Mouse (Mus musculus): ENCODE measurements around the gene Lax1.
"Not testable (repeated sequence)": the region's sequence is repeated elsewhere in the genome, so short reads cannot be mapped to it uniquely, and the experiment has no call there.

The Lax1 gene

DNA sequence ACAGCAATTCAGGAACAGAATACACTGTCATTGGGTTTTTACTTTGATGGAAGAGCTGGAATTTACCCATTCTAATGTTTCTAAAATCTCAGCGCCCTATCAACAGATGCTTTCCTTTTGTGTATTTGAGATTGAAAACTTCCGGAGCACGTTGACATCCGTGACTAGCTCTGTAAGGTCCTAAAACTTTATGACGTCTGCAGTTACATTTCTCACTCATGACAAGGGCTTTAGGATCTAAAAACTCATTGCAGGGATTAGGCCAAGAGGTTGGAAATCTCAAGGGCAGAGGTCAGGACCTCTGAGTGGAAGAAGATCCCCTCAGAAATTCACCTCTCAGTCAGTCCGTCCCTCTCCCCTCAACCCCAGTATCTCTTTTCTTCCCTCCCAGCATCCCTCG, 1.6 kb downstream of the Lax1 start:
- no peak for DNase-seq (ENCODE audit: low spot score in 2 of 2)

DNA sequence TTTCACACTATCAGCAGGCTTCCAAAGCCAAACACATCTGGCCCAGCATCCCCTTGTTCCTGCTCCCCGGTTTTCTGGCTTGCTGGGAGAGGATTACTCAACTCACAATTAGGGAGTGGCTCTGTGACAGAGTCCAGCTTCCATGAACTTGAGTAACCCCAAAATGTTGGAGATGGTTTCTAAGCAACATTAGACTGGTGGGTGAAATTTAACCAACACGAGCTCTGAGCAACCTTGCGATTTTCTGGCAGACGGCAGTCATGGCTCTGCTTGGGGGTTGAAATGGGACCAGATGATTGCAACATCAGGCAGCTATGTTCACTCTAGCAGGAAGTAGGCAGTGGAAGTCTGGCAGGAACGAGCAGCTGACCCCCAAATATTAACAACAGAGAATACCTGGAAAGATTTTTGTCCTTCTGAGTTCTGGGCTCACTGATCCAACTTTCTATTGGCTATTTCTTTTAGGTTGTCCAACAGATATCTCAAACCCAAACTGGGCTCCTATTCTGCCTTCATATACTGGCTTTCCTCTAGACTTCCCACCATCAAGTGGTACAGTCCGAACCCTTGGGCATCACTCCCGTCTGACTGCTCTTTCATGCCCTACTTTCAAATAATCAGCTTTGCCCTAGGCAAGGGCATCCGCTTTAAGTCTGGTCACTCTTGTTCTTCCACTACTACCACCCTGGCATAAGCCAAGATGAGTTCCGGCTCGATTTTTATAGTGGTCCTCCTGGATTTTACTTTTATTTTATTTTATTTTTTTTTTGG, 4.0 kb downstream of the Lax1 start:
- DNase-seq (ENCODE audit: low spot score in 2 of 2): peak; percentile 89 to 91

DNA sequence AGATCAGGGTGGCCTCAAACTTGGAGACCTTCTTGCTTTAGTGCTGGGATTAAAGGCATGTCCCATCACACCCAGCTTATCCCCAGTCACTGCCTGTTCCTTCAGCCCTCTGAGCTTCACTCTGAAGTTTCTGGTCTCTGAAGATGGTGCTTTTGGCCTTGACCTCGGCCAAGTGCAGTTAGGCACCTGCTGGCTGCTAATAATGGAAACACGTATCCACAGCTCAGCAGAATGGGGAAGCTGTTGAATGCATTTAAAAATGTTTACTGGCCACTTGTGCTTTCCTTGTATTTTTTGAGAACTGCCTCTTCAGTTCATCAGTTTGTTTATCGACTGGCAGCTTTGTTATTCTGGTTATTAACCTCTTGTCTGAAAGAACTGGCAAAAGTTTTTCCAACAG, 18.1 kb downstream of the Lax1 start:
- no peak for DNase-seq (ENCODE audit: low spot score in 2 of 2)

DNA sequence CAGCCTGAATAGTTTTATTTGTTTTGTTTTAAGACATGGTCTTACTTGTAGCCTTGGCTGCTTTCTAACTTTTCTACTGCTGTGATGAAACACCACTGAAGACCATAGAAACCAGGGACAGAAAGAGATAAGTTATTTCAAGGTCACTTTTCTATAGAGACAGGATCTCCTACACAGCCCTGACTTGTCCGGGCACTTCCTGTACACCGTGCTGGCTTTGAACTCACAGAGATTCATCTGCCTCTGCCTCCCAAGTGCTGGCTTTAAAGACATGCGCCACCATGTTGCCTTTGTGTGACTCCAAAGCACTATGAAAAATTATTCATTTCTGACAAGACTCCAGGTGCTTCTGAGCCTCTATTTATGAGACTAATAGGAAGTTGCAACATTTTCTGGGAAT, 18.6 kb downstream of the Lax1 start:
- DNase-seq (ENCODE audit: low spot score in 2 of 2): no peak

DNA sequence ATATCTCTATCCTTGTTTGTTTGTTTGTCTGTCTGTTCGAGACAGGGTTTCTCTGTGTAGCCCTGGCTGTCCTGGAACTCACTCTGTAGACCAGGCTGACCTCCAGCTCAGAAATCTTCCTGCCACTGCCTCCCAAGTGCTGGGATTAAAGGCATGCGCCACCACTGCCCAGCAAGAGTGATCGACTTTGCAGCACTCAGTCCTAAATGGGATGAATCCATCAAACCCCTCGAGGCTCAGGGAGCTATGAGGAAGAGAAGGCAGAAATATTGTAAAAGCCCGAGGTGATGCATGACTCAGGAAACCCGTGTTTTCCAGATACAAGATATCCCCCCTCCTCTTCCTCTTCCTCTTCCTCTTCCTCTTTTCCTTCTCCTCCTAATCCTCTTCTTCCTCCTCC, 19.1 kb downstream of the Lax1 start:
- DNase-seq (ENCODE audit: low spot score in 2 of 2): no peak

DNA sequence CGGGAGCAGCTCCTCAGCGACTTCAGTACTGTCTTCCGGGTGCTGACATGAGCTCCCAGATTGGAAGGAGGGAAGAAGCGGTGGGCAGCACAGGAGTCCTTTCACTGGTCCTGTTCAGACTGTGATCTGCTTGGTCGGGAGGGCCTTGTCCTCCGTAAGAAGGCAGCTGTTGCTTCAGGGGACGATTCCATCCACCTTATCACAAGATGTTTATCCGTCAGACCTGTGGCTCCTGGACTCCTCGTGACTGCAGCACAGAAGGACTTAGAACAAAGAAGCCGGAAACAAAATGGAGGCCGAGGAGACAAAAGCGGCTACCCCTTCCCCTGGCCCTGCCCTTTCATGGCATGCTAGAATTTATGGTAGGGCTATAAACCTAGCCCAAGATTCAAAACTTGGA, 19.7 kb downstream of the Lax1 start:
- no peak for DNase-seq (ENCODE audit: low spot score in 2 of 2)

DNA sequence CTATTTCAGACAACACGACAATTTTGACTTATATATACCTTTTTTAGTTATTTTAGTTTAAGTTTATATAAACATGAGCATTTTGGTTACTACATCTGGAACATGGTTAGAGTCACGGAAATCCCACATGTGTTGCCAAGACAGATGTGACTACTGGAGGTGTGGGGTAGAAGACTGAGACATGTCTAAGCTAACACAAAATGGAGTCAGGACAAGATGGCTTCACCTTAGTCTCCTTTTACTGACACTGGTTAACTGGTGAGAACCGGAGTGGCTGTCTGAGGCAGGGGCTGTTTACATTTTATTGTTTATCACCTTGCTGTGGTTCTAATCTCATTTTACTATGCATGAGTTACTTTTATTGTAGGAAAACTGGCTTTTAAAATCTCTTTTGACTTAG, 21.3 kb downstream of the Lax1 start:
- no peak for DNase-seq (ENCODE audit: low spot score in 2 of 2)

DNA sequence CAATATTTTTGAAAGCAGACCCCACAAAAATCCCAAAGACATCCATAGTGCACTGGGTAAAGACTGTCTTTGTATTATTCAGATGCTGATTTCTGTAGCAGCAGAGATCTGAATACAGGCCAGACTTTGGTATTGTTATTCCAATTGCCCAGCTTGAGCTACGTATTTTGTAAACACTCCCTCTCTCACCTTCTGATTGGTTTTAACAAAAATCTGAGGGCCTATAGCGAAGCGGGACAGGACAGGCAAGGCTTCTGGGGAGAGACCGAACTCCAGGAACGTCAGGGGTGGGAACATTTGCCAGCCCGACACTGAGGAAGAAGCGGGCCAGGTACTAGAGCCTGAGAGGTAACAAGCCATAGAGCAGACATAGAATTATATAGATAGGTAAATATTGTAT, 22.2 kb downstream of the Lax1 start:
- no peak for DNase-seq (ENCODE audit: low spot score in 2 of 2)

DNA sequence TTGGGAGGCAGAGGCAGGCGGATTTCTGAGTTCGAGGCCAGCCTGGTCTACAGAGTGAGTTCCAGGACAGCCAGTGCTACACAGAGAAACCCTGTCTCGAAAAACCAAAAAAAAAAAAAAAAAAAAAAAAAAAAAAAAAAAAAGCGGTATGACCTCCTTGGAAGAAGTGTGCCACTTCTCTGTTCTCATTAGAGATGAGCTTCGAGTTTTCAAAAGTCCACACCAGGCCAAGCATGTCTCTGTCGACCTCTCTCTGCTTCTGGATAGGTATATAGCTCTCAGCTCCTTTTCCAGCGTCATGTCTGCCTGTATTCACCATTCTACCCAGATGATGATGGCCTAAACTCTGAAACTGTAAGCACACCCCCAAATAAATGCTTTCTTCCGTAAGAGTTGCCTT, 24.2 kb downstream of the Lax1 start:
- DNase-seq (ENCODE audit: low spot score in 2 of 2): not testable (repeated sequence)

DNA sequence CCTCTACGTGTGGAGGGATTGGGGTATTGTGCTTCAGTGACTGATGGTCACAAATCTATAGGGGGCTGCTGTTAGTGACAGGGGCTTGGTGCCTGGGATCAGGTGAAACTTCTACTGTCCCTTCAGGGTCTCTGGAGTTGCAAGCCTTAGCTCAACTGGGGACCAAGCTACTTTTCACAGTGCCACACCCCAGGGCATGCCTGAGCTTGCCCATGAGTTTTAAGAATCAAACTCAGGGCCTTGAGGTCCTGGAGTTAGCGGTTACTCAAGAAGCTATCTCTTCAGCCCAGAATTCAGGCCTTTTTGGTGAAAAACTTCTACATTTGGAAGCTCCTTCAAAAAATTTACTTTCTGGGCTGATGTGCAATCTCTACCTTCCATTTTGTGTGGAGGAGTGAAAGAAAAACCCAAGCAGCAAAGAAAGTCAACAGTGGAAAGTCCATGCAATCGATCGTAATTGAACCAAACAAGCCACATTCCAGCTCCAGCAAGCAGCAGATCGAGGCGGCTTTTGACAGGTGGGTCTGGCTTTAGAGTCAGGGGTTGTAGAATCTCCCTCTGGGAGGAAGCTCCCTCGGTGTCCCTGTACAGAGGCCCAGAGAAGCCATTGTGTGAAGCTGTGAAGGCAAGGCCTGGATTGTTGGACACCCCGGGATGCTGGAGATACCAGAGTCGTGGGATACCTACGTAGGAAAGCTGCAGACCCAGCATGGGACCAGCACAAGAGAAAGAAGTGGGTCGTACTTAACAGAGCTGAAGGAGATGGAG, 25.5 kb downstream of the Lax1 start:
- no peak for DNase-seq (ENCODE audit: low spot score in 2 of 2)

DNA sequence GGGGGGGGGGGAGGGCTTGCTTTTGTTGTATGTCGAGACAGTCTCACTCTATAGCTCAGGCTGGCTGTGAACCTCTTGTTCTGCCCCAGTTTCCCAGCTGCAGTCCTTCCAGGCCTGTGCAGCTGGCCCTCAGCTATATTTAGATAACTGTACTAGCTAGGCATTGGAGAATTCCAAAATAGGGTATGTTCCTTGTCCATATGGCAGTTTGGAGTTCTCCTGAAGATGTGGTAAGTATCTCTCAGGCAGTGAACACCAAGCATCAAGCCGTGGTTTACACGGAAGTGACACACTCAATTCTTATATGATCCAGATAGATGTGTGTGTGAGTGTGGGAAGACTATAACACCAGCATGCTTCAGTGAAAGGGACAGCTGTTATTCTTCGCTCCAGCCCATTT, 26.5 kb downstream of the Lax1 start:
- DNase-seq (ENCODE audit: low spot score in 2 of 2): no peak

DNA sequence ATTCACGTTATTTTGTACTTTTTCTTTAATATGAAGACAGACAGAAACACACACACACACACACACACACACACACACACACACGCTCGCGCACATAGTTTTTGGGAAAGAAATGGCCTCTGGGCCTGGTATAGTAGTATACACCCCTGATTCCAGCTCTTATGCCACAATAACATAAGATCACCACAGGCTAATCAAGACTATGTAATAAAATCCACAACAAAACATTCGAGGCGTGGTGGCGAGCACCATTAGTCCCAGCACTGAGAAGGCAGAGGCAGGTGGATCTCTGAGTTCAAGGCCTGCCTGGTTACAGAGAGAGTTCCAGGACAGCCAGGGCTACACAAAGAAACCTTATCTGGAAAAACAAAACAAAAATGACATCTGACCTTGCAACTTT, 27.0 kb downstream of the Lax1 start:
- DNase-seq (ENCODE audit: low spot score in 2 of 2): no peak

DNA sequence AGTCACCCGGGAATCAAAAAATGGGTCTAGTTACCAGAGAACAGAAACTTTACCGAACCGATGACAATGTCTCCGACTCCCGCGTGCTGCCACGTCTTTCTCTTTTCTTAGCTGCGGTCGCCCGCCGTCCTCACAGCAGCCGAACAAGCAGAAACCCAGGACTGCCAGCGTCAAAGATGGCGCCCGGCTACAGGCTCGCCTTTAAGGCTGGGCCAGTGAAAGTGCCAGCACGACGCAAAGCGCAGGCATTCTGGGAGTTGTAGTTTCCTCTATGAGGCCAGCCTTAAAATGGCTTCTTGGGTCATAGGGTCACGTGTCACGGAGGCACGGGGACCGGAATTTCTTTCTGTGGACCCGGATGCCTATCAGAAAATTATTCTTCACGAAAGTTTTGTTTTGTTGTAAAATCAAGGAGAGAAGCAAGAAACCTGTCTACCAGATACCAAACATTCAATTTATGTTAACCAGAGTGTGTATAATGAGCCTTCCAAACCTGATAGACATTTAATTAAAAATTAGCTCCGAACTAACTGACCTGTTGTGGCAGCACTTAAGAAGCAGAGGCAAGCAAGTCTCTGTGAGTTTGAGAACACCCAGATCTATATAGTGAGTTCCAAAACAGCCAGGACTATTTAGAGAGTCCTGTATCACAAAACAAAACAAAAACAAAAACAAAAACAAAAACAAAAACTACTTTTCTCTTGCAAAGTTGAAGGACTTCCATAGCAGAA, 28.5 kb downstream of the Lax1 start, which contains the start of gene Gm38394:
Gm38394 (minus strand) TSS at position 116 of the 731 bp plus-strand sequence.
- DNase-seq (ENCODE audit: low spot score in 2 of 2): peak; percentile 95

DNA sequence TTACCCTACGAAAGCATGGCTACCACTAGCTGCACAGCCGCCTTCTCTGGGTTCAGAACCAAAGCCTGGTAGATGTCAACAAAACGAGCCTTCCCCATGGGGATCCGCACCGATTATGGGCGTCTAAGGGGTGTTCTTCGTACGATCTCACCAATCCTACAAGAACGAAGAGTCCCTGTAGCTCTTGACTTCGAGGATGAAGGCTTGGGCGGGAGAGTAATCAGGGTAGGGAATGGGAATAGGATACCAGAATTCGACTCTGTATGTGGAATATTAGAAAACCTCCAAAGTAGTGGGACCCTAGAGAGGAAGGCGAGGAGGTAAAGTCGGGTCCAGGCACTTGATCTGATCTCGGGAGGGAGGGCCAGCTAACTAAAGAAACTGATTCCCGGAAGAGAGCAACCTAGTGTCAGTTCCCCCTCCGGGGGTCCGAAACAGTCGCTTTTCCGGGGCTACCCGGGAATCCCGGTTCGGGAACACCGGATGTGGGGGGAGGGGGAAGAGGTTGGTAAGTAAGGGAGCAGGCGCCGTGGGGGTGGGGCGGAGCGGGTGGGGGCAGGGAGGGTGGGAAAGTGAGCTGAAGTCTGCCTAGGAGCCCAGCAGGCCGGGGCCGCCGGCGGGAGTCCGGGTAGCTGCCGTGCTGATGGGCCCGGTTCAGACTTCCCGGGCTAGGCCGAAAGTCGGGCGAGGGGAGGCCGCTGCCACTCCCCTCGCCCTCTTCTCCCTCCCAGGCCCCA, 29.3 kb downstream of the Lax1 start, which contains the start of gene Zbed6:
Zbed6 (minus strand) TSS at position 420 of the 737 bp plus-strand sequence.
- peak; percentile 71 to 76 for DNase-seq (ENCODE audit: low spot score in 2 of 2)

DNA sequence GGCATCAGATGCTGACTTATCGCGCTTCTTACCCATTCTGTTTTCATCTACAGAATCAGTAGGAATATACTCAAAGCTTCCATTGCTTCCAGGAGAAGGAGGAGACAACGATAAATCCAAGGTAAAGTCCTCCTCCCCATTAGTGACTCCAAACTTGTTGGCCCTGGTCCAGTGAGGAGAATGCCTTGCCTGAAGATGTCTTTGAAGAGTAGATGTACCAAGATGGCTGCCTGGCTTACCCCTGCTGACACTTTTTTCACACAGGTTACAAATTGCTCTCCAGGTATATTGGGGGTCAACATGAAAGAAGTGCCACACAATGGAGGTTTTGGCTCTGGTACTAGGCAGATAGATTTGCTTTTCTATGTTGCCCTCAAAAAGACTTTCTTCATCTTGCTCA, 31.0 kb downstream of the Lax1 start:
- no peak for DNase-seq (ENCODE audit: low spot score in 2 of 2)

DNA sequence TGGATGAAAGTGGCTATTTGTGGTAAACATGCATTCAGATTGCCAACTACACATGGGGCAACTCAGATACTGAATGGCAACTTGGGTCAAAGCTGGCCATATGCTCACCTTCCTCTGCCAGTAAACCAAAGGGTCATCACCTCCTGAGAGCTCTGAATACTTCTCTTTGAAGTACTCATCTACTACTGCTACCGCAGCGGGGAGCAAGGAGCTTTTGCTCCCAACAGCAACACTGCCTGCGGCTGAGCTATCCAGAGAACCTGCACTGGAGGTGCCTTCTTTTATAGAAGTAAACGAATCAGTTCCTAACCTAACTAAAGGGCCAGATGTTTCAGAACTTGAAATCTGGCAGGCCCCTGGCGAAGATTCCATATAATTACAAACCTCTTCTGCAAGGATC, 33.1 kb downstream of the Lax1 start:
- DNase-seq (ENCODE audit: low spot score in 2 of 2): no peak

DNA sequence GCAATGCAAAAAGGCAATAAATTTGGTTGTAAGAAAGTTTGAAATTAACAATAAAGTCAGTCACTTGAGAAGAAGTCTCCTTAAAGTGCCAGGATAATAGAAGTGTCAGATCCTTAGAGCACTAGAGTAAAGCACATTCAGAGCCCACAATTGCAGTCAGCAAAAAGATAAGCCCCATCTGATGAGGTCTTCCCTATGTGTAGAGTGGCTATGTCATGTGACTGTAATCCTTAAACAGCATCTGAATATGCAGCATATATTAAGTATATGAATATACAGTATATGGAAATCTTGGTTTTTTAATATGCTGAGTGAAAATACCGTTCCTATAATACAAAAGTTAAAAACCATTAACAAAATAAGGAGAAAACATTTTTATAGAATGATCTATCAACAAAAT, 36.9 kb downstream of the Lax1 start:
- no peak for DNase-seq (ENCODE audit: low spot score in 2 of 2)

DNA sequence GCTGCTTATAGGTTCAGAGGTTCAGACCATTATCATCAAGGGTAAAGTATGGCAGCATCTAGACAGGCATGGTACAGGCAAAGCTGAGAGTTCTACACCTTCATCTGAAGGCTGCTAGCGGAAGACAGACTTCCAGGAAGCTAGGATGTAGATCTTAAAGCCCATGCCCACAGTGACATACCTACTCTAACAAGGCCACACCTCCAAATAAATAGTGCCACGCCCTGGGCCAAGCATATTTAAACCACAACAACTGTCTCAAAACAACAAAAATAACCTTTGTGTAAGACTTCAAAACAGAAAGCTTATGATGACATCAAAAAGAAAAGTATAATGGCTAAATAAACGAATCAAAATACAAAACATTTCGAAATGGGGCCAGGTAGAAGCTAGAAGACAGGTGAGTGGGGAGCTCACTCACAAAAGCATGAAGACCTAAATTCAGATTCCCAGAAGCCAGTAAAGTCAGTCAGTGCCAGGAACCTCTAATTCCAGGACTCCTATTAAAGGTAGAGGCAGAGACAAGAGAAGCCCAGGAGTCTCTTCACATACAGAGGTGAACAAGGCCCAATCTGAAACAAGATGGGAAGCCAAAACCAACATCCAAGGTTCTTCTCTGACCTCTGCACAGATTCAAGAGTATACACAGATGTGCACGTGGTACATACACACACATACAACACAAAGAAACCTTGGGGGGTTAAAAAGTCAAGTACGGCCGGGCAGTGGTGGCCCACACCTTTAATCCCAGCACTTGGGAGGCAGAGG, 39.4 kb downstream of the Lax1 start:
- DNase-seq (ENCODE audit: low spot score in 2 of 2): no peak

DNA sequence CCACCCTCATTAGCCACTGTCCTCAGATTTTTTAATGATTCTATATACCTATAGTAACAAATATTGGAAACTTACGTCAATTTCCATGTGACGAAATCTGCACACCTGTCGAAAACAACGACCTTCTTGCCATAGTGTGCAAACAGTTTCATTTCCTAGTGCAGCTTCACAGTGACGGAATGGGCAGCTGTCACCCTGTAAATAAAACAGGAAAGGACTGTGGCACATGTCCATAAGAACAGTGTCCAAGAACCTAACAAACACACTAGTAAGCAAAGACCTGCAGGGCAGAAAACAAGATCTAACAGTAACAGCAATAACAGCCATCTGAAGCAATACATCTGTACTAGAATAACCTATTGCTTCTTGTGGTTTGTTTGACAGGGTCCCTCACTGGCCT, 44.3 kb downstream of the Lax1 start:
- no peak for DNase-seq (ENCODE audit: low spot score in 2 of 2)

DNA sequence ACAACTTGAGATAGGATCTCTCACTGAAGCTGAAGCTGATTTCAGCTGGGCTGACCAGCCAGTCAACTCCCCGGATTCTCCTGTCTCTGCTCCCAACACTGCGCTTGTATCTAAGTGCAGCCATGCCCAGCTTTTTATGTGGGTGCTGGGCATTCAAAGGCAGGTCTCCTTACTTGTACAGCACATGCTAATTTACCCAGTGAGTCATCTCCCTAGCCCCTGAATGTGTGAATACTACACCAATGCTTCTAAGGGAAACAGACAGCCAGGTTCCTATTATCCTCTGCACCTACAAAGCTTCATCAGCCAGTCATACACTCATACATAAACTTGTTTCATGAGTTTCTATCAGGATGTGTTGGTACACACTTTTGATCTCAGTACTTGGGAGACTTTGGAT, 48.7 kb downstream of the Lax1 start:
- DNase-seq (ENCODE audit: low spot score in 2 of 2): no peak

DNA sequence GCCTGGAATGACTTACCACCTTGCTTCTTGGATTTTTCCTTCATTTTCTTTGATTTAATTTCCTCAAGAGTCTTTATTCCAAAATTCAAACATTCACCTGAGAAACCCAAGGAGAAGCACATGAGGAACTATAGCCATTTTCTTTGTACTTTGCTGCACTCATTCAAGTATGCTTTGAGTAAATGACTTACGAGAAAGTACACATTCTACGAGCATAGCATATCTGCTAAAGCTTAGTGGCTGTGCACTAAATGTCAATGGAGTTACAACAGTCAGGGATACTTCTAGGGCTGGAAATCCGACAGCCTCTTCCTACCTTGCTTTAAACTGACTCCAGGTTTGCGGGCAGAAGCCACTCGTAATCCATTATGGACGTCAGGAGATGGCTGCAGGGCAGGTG, 51.4 kb downstream of the Lax1 start:
- no peak for DNase-seq (ENCODE audit: low spot score in 2 of 2)

Data from heart, adult 9 months (tissue).